Mouse (Mus musculus) heart, postnatal 0 days (tissue): ENCODE measurements around the gene Col25a1.

ENCODE experiments used
- CTCF ChIP-seq: IDR thresholded peaks from 2 replicates; pipeline ENCODE4 v1.5.1; 2016; ENCODE audit warnings: antibody characterized with exemption, control low read depth, low read depth
- EP300 ChIP-seq: IDR thresholded peaks from 2 replicates; pipeline ENCODE4 v1.6.1; 2016; ENCODE audit warnings: antibody characterized with exemption, low read depth

DNA sequence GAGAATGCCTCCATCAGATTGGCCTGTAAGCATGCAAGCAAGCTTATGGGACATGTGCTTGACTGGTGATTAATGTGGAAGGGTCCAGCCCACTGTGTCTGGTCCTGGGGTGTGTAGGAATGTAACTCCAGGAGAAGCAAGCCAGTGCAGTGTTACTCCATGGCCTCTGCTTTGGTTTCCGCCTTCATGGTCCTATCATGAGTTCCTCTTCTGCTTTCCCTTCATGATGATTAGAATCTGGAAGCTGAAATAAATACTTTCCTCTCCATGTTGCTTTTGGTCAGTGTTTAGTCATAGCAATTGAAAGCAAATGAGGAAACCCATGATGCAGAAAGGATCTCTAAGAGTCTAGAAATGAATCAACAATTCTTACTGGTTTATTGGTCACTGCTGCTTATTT lies 103.9 kb downstream of the Col25a1 start:
- TF ChIP-seq CTCF = no peak
- TF ChIP-seq EP300 = no peak
